Mouse (Mus musculus): ENCODE data around the gene Csf3. TPM values are rescaled to one million over a fixed set of nuclear protein-coding genes. Genes with fewer than 3 reads are reported as not detected.
A peak's percentile ranks its signal among the peaks of the same experiment; 100 is the strongest.
"Not testable (repeated sequence)": the region's sequence is repeated elsewhere in the genome, so short reads cannot be mapped to it uniquely, and the experiment has no call there.

The Csf3 gene
- polyA plus RNA-seq, 1 experiment from 2014 or later: not detected

DNA sequence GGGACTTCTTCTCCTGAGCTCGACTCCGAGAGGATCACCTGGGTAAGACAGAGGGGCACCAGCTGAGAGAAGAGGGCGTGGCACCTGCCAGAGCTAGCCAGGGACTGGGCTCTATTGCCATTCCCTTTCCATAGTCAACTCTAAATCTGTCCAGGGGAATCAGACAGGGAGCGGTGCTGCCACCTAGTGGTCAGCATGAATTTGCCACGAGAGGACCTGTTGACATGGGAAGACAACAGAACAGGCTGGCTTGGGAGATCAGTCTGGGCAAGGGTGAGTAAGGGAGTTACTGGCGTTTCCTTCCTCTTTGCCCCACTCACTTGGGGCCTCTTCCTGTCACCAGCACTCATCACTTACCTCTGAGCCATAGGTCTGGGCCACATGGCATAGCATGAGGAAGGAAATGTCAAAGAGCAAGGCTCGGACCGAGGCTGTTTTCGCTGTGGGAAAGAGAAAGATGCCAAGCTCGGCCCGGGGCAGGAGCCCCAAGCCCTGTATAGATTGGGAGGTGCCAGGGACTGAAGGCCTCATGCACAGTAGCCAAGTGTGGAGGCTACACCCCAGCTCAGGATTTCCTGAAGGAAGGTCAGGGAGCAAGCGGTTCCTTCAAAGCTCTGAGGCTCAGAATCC is 9.5 kb downstream of the Csf3 start:
- ATAC-seq (replicated peaks; ENCODE audit: insufficient number of reproducible peaks, low FRiP score, low TSS enrichment, low read depth): peak; percentile 36; the same call in 1 of the 2 replicates
- H3K4me3 ChIP-seq (ENCODE audit: low read depth, low read length): no peak overlapping the region
- 56% methylated on average over 12 of the region's 12 CpGs for WGBS

DNA sequence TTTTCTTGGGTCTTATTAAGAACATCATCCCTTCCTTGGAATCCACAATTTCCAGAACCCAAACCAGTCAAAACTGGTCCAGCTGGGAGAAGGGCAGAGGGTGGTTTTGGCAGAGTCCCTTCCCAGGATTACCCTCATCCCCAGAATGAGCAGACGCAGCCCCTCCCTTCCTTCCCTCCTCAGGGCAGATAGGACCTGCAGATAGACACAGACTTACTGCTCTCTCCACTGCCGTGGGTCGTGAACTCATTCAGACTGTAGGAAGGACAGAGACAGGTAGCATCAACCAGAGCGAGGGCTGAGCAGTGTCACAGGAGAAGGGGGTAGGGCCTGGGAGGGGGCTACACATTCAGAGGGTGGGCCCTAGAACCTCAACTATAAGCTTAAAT is 10.0 kb downstream of the Csf3 start:
- 72% methylated on average over 4 of the region's 4 CpGs for WGBS
- no peaks in the 10 kb centered on the region for H3K4me1 ChIP-seq (ENCODE audit: control insufficient read depth, insufficient read depth, low read length)
- DNase-seq (ENCODE audit: low spot score) (no peak), ATAC-seq (replicated peaks; ENCODE audit: insufficient number of reproducible peaks, low FRiP score, low TSS enrichment, low read depth) (no peak)
- no peak overlapping the region for H3K9ac ChIP-seq (replicated peaks; ENCODE audit: low read length)
- H3K27ac ChIP-seq (replicated peaks; ENCODE audit: low read depth, low read length): no peak overlapping the region
- H3K9me3 ChIP-seq (replicated peaks; ENCODE audit: control insufficient read depth, low read length): no peaks in the 10 kb centered on the region
- no peak overlapping the region for H3K4me3 ChIP-seq (ENCODE audit: low read depth, low read length)
- H3K36me3 ChIP-seq (replicated peaks; ENCODE audit: control insufficient read depth, insufficient read depth, low read depth, low read length): peaks cover 10% of the 10 kb centered on the region
- no peak overlapping the region for H3K4me2 ChIP-seq (ENCODE audit: low read depth, low read length)
- H3K27me3 ChIP-seq (ENCODE audit: control insufficient read depth, insufficient read depth, low read length): no peaks in the 10 kb centered on the region

More for the DNA sequence above, 9.5 kb downstream of the Csf3 start:
- DNase-seq (ENCODE audit: low spot score): peak; percentile 88
- no peak overlapping the region for H3K4me2 ChIP-seq (ENCODE audit: low read depth, low read length)
- no peak overlapping the region for H3K27ac ChIP-seq (replicated peaks; ENCODE audit: low read depth, low read length)
- H3K27me3 ChIP-seq (ENCODE audit: control insufficient read depth, insufficient read depth, low read length): no peaks in the 10 kb centered on the region
- peaks cover 12% of the 10 kb centered on the region for H3K36me3 ChIP-seq (replicated peaks; ENCODE audit: control insufficient read depth, insufficient read depth, low read depth, low read length)
- no peaks in the 10 kb centered on the region for H3K4me1 ChIP-seq (ENCODE audit: control insufficient read depth, insufficient read depth, low read length)
- H3K9ac ChIP-seq (replicated peaks; ENCODE audit: low read length): no peak overlapping the region
- no peaks in the 10 kb centered on the region for H3K9me3 ChIP-seq (replicated peaks; ENCODE audit: control insufficient read depth, low read length)

DNA sequence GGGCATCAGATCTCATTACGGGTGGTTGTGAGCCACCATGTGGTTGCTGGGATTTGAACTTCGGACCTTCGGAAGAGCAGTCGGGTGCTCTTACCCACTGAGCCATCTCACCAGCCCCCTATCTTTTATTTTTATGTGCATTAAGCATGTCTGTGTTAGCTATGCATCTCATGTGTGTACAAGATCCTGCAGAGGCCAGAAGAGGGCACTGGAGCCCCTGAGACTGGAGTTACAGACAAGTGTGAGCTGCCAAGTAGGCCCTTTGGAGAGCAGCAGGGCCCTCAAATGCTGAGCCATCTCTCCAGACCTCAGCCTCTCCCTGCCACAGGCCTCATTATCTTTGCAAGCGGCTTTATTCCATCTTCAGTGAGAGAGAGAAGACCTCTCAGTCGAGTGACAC is 10.9 kb downstream of the Csf3 start:
- H3K36me3 ChIP-seq (replicated peaks; ENCODE audit: control insufficient read depth, insufficient read depth, low read depth, low read length); H3K9me3 ChIP-seq (replicated peaks; ENCODE audit: control insufficient read depth, low read length); ATAC-seq (replicated peaks; ENCODE audit: insufficient number of reproducible peaks, low FRiP score, low TSS enrichment, low read depth); DNase-seq (ENCODE audit: low spot score); H3K4me2 ChIP-seq (ENCODE audit: low read depth, low read length); H3K4me3 ChIP-seq (ENCODE audit: low read depth, low read length); H3K27me3 ChIP-seq (ENCODE audit: control insufficient read depth, insufficient read depth, low read length); H3K4me1 ChIP-seq (ENCODE audit: control insufficient read depth, insufficient read depth, low read length); H3K27ac ChIP-seq (replicated peaks; ENCODE audit: low read depth, low read length); H3K9ac ChIP-seq (replicated peaks; ENCODE audit: low read length): not testable (repeated sequence)
- WGBS: 96% methylated on average over 6 of the region's 6 CpGs

DNA sequence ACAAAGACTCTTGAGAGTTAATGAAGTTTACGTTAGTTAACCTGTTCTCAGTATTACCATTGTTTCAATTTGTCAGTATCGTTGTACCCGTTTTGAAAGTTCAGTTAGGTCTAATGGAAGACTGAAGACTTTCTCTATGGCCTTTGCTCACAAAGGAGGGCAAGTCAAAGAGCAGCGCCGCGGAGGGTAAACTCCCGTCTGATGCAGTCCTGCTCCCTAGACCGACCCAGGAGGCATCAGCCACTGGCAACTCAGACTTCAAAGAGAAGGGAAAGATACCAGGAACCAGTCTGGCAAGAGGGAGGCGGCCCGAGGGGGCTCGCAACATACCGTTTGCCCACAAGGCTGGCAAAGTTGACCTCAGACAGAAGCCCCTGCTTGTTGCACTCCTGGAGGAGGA is 12.6 kb downstream of the Csf3 start:
- no peak overlapping the region for H3K9ac ChIP-seq (replicated peaks; ENCODE audit: low read length)
- H3K4me3 ChIP-seq (ENCODE audit: low read depth, low read length): no peak overlapping the region
- H3K27ac ChIP-seq (replicated peaks; ENCODE audit: low read depth, low read length): no peak overlapping the region
- H3K9me3 ChIP-seq (replicated peaks; ENCODE audit: control insufficient read depth, low read length): no peaks in the 10 kb centered on the region
- WGBS: 86% methylated on average over 12 of the region's 12 CpGs
- H3K27me3 ChIP-seq (ENCODE audit: control insufficient read depth, insufficient read depth, low read length): no peaks in the 10 kb centered on the region
- H3K4me1 ChIP-seq (ENCODE audit: control insufficient read depth, insufficient read depth, low read length): no peaks in the 10 kb centered on the region
- peaks cover 5% of the 10 kb centered on the region for H3K36me3 ChIP-seq (replicated peaks; ENCODE audit: control insufficient read depth, insufficient read depth, low read depth, low read length)
- H3K4me2 ChIP-seq (ENCODE audit: low read depth, low read length): no peak overlapping the region
- DNase-seq (ENCODE audit: low spot score) (no peak), ATAC-seq (replicated peaks; ENCODE audit: insufficient number of reproducible peaks, low FRiP score, low TSS enrichment, low read depth) (no peak)

DNA sequence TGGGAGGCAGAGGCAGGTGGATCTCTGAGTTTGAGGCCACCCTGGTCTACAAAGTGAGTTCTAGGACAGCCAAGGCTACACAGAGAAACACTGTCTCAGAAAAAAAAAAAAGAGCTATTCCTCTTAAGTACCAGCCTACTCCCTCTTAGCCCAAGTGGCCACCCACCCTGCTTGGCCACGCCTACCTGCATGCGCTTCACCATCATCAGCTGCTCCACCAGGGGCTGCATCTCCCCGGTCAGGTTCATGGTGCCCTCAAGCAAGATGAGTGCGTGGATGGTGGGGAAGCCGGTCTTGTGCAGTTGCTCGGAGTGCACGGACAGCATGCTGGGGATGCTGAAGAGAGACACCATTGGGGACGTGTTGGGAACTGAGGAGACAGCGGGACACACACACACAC is 14.9 kb downstream of the Csf3 start:
- no peaks in the 10 kb centered on the region for H3K27me3 ChIP-seq (ENCODE audit: control insufficient read depth, insufficient read depth, low read length)
- no peak overlapping the region for H3K27ac ChIP-seq (replicated peaks; ENCODE audit: low read depth, low read length)
- DNase-seq (ENCODE audit: low spot score) (no peak), ATAC-seq (replicated peaks; ENCODE audit: insufficient number of reproducible peaks, low FRiP score, low TSS enrichment, low read depth) (no peak)
- no peaks in the 10 kb centered on the region; the same call in 1 of the 2 replicates for H3K36me3 ChIP-seq (replicated peaks; ENCODE audit: control insufficient read depth, insufficient read depth, low read depth, low read length)
- 89% methylated on average over 9 of the region's 9 CpGs for WGBS
- H3K4me3 ChIP-seq (ENCODE audit: low read depth, low read length): no peak overlapping the region
- no peak overlapping the region for H3K4me2 ChIP-seq (ENCODE audit: low read depth, low read length)
- no peaks in the 10 kb centered on the region for H3K9me3 ChIP-seq (replicated peaks; ENCODE audit: control insufficient read depth, low read length)
- H3K4me1 ChIP-seq (ENCODE audit: control insufficient read depth, insufficient read depth, low read length): no peaks in the 10 kb centered on the region
- no peak overlapping the region for H3K9ac ChIP-seq (replicated peaks; ENCODE audit: low read length)

DNA sequence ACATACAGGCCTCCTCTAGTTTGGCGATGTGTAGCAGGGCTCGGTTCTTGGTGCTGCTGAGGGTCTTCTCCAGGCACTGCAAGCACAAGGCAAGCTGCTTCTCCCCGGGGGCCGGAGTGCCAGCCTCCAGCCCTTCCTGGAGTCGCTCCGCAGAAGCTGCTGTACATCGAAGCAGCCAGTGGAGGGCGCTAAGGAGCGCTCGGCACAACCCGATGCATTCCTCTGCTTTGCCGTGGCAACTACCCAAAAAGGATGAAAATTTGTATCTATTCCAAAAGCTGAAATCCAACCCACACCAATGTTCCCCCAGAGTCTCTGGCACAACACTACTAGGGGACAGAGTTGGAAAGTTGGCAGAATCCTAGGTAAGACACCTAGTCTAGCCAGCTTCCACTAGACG is 16.8 kb downstream of the Csf3 start:
- H3K9me3 ChIP-seq (replicated peaks; ENCODE audit: control insufficient read depth, low read length): no peaks in the 10 kb centered on the region
- no peak for ATAC-seq (replicated peaks; ENCODE audit: insufficient number of reproducible peaks, low FRiP score, low TSS enrichment, low read depth)
- no peaks in the 10 kb centered on the region for H3K4me1 ChIP-seq (ENCODE audit: control insufficient read depth, insufficient read depth, low read length)
- H3K4me2 ChIP-seq (ENCODE audit: low read depth, low read length): no peak overlapping the region
- no peaks in the 10 kb centered on the region for H3K27me3 ChIP-seq (ENCODE audit: control insufficient read depth, insufficient read depth, low read length)
- 22% methylated on average over 13 of the region's 13 CpGs for WGBS
- H3K9ac ChIP-seq (replicated peaks; ENCODE audit: low read length): no peak overlapping the region
- peak; percentile 65 for DNase-seq (ENCODE audit: low spot score)
- no peaks in the 10 kb centered on the region; the same call in 1 of the 2 replicates for H3K36me3 ChIP-seq (replicated peaks; ENCODE audit: control insufficient read depth, insufficient read depth, low read depth, low read length)
- no peak overlapping the region for H3K4me3 ChIP-seq (ENCODE audit: low read depth, low read length)
- no peak overlapping the region for H3K27ac ChIP-seq (replicated peaks; ENCODE audit: low read depth, low read length)

DNA sequence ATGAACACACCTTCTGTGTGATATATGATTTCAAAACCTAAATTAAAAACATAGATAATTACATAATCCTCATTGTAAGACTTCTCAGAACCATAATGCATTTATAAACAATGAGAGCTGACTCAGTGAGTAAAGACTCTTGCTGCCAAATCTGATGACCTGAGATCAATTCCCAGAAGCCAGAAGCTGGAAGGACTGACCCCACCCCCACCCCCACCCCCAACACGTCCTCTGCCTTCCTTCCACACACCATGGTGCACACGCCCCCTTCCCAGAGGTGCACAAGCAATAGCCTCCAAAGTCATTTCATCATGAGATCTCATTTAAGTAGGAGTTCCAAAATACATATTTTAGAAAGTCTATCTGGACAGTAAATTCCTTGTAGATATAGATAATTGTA is 19.7 kb downstream of the Csf3 start:
- ATAC-seq (replicated peaks; ENCODE audit: insufficient number of reproducible peaks, low FRiP score, low TSS enrichment, low read depth) (no peak), DNase-seq (ENCODE audit: low spot score) (no peak)
- Histone ChIP-seq H3K4me2 (ENCODE audit: low read depth, low read length) (no peak overlapping the region), H3K27ac (replicated peaks; ENCODE audit: low read depth, low read length) (no peak overlapping the region), H3K9ac (replicated peaks; ENCODE audit: low read length) (no peak overlapping the region), H3K4me1 (ENCODE audit: control insufficient read depth, insufficient read depth, low read length) (no peaks in the 10 kb centered on the region), H3K9me3 (replicated peaks; ENCODE audit: control insufficient read depth, low read length) (no peaks in the 10 kb centered on the region), H3K27me3 (ENCODE audit: control insufficient read depth, insufficient read depth, low read length) (no peaks in the 10 kb centered on the region), H3K36me3 (replicated peaks; ENCODE audit: control insufficient read depth, insufficient read depth, low read depth, low read length) (no peaks in the 10 kb centered on the region; the same call in 1 of the 2 replicates), H3K4me3 (ENCODE audit: low read depth, low read length) (no peak overlapping the region)
- WGBS: 69% methylated on average over 2 of the region's 2 CpGs

DNA sequence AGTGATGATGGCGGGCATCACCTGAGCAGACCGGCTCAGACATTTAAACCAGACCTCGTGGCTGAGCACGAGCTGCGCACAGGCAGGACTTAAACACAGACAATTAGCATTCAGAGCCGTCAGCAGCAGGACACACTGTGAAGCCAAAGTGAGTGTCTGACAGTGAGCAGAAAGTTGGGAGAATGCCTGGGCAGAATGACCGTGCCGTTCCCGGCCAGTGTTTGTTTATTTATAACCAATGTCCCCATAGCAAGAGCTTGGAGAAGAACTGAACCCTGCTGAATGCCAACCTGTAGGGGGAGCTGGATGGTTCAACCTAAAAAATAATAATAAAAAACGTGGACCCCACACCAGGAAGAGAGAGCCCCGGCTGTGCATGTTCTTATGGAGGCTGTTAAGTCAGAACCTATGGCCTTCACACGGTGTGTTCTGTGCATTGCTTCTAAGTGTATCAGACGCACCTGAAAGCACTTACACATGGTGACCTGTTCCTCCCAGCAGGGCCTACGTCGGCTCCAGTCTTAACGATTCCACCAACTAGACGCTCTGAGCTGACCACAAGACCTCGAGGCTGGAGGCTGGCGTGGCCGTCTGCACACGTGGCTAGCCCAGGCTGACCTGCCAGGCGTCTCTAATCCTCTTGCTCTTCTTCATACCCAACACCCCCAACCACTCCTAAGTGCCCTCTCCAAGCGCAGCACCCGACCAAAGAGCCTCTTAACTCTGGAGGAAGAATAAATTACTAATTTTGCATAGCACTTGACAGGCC is 20.6 kb downstream of the Csf3 start:
- Histone ChIP-seq H3K9me3 (replicated peaks; ENCODE audit: control insufficient read depth, low read length) (no peaks in the 10 kb centered on the region), H3K4me1 (ENCODE audit: control insufficient read depth, insufficient read depth, low read length) (no peaks in the 10 kb centered on the region), H3K27ac (replicated peaks; ENCODE audit: low read depth, low read length) (no peak overlapping the region), H3K9ac (replicated peaks; ENCODE audit: low read length) (peak overlapping the region; percentile 7; the same call in 1 of the 2 replicates), H3K4me3 (ENCODE audit: low read depth, low read length) (no peak overlapping the region), H3K36me3 (replicated peaks; ENCODE audit: control insufficient read depth, insufficient read depth, low read depth, low read length) (no peaks in the 10 kb centered on the region; the same call in 1 of the 2 replicates), H3K27me3 (ENCODE audit: control insufficient read depth, insufficient read depth, low read length) (no peaks in the 10 kb centered on the region), H3K4me2 (ENCODE audit: low read depth, low read length) (no peak overlapping the region)
- ATAC-seq (replicated peaks; ENCODE audit: insufficient number of reproducible peaks, low FRiP score, low TSS enrichment, low read depth) (no peak), DNase-seq (ENCODE audit: low spot score) (peak; percentile 48)
- 63% methylated on average over 24 of the region's 24 CpGs for WGBS

Data from embryonic facial prominence, embryonic 11.5 days (tissue).